Mouse (Mus musculus) Patski (cell line): ENCODE measurements around the gene Dpy19l1. TPM values are rescaled to one million over a fixed set of nuclear protein-coding genes. Genes with fewer than 3 reads are reported as not detected.

Source experiments
- ATAC-seq: fragments of 100-300 bp; one replicate; pipeline ENCODE4 v1.8.0; 2021
- CTCF ChIA-PET: fragments of 350-600 bp; sonication (Branson Sonifier 250); formaldehyde crosslinking; loops from one replicate; lab custom pipeline; 2022; ENCODE audit warnings: inconsistent platforms; lab: Charles Lee
- POLR2A ChIA-PET: fragments of 350-600 bp; sonication (Branson Sonifier 250); formaldehyde crosslinking; loops from one replicate; lab custom pipeline; 2022; ENCODE audit warnings: antibody characterized with exemption, inconsistent platforms; lab: Charles Lee
- DNase-seq: peaks from one replicate; pipeline ENCODE4 v3.0.0-alpha.2; 2011; ENCODE audit warnings: low read depth, low spot score
- H3K27me3 ChIP-seq: fragments of 371-371 bp; one replicate; pipeline ENCODE4 v1.5.1; 2021
- CTCF ChIP-seq: fragments of 100-300 bp; IDR thresholded peaks from one replicate; pipeline ENCODE4 v1.5.1; 2021
- in situ Hi-C: fragments of 300-500 bp; cut with MboI; formaldehyde crosslinking; loops from 3 replicates; pipeline ENCODE4 v1.11.1; 2018; ENCODE audit warnings: low pct_unique_long_range_greater_than_20kb, mixed read lengths
- polyA plus RNA-seq: library from polyadenylated mRNA; unstranded; gene quantifications from one replicate; pipeline ENCODE4 v1.2.3, GENCODE M21; 2021

The Dpy19l1 gene
- polyA plus RNA-seq: 25.4 TPM

DNA sequence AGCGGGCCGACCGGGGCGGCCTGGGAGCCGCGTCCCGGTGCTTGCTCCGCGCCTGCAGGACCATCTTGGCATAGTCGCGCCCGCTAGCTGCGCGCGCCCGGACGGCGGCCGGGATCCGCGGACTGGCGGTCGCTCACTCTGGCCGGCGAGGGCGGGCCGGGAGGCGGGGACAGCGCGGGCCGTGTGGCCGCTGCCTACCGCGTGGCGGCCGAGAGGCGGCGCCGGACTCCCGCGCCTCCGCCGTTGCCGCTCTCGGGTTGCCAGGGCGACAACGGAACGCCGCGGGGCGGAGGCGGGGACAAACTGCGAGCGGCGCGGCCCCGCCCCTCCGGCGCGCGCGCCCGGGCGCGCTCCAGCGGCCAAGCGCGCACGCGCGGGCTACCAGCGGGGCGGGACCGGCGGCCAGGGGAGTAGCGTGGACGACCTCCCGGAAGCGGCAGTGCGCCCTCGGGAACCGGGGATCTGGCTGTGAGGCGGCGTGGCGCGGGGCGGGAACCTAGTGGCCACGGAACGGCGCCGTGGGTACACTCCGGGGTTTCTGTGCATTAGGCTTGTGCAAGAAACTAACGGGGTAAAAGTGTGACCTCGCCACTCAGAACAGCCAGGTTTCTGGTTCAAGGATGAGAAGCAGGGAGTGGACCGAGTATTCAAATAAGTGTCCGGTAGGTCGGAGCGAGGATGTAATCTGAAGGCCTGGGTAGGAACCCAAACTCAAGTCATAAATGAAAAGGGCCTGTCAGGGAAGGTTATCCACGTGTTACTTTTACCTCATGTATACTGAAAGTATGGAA, at the start of gene Dpy19l1:
Gene Dpy19l1, minus strand, starts transcription at position 74 of the 791 bp plus-strand sequence.
- no peaks in the 10 kb centered on the region for H3K27me3 ChIP-seq
- CTCF ChIA-PET: interaction anchor here (0.7 to 3.4 kb wide), 3 partner anchors 10 to 386 kb away, joined by 3 to 11 read pairs (median 4); no protein-coding TSS in a partner anchor
- peak; percentile 72 for TF ChIP-seq CTCF
- POLR2A ChIA-PET: interaction anchor here (1.2 kb wide), 1 partner anchor 14 kb away, joined by 3 read pairs; no protein-coding TSS in a partner anchor
- peak; percentile 98 for ATAC-seq
- in situ Hi-C loops: loop anchor here (25.0 kb wide), 2 partner anchors 816 to 1241 kb away; no protein-coding TSS in a partner anchor
- no peak for DNase-seq

DNA sequence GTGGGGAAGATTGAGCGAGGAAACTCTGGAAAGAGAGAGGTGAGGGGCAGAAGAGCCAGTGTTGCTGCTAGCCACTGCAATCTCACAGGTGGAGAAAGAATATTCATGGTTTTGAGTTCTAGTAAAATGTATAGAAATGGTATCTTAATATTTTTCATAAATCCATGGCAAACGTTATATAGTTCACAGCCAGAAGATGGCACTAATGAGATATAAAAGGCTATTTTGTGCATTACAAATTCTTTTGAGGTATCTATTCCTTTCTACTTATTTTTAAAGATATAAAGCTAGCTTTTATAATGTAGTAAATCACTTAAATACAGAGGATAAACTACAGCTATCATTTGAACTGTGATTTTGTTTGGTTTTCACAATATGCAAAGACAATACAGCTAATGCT, 35.2 kb upstream of the Dpy19l1 start:
- peak; percentile 41 for TF ChIP-seq CTCF
- ChIA-PET CTCF (no interaction called here), POLR2A (no interaction called here)
- DNase-seq (no peak), ATAC-seq (no peak)
- in situ Hi-C loops: loop anchor here (25.0 kb wide), 1 partner anchor 499 kb away; no protein-coding TSS in a partner anchor
- peaks cover 22% of the 10 kb centered on the region for H3K27me3 ChIP-seq

DNA sequence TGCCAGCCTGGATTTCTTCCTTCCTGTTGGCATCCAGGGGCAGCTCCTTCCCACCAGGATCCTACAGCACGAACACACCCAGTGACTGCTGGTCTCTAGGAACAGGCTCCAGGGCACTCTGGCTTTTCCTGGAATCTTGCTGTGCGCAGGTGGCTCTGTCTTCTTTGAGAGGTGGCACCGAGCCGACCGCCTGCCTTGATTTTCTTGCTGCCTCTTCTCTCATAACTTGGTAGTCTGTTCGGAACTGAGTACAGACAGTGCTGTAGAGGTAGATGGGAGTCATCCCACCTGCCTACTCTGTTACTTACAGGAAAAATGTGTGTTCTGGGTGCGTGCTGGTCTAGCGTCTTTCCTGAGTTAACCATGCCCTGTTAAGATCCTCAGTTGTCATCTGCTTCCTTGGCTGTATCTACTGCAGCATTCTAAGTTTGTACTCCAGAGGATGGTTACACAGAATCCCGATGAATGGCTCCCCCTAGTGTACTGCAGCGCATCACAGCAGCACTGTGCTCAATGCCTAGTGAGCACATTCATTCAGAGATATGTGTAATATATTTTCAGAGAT, 13.7 kb upstream of the Dpy19l1 start:
- POLR2A ChIA-PET: no interaction called here
- ATAC-seq: peak; percentile 79

DNA sequence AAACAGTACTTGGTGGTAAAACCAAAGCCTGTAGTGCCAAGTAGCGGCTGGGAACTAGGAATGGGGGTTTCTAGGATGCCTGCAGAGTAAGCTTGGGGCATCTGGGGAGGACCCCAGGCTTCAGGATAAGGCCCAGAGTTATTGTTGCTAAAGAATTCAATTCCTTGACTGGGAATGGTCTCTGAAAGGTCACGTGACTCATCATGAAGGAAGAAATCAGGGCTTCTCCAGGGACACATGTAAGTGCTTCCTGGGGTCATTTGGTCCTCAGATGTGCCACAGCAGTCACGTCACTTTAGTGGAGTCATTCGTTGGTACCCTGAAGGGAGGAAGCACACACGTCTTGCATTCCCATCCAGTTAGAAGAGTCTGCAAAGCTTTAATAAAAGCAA, 11.1 kb upstream of the Dpy19l1 start:
- ATAC-seq: no peak
- no peaks in the 10 kb centered on the region for H3K27me3 ChIP-seq
- in situ Hi-C loops: loop anchor here (10.0 to 25.0 kb wide), 4 partner anchors 827 to 1252 kb away; no protein-coding TSS in a partner anchor
- no peak for TF ChIP-seq CTCF
- ChIA-PET CTCF (interaction anchor here (1.3 kb wide), 1 partner anchor 14 kb away, joined by 3 read pairs; no protein-coding TSS in a partner anchor), POLR2A (no interaction called here)
- no peak for DNase-seq

More for the DNA sequence above, 13.7 kb upstream of the Dpy19l1 start:
- DNase-seq: no peak
- in situ Hi-C loops: loop anchor here (10.0 to 25.0 kb wide), 4 partner anchors 829 to 1254 kb away; no protein-coding TSS in a partner anchor
- peak; percentile 94 for TF ChIP-seq CTCF
- H3K27me3 ChIP-seq: peaks cover 14% of the 10 kb centered on the region
- CTCF ChIA-PET: interaction anchor here (0.7 to 1.1 kb wide), 5 partner anchors 19 to 1053 kb away, joined by 3 to 7 read pairs (median 4); no protein-coding TSS in a partner anchor

DNA sequence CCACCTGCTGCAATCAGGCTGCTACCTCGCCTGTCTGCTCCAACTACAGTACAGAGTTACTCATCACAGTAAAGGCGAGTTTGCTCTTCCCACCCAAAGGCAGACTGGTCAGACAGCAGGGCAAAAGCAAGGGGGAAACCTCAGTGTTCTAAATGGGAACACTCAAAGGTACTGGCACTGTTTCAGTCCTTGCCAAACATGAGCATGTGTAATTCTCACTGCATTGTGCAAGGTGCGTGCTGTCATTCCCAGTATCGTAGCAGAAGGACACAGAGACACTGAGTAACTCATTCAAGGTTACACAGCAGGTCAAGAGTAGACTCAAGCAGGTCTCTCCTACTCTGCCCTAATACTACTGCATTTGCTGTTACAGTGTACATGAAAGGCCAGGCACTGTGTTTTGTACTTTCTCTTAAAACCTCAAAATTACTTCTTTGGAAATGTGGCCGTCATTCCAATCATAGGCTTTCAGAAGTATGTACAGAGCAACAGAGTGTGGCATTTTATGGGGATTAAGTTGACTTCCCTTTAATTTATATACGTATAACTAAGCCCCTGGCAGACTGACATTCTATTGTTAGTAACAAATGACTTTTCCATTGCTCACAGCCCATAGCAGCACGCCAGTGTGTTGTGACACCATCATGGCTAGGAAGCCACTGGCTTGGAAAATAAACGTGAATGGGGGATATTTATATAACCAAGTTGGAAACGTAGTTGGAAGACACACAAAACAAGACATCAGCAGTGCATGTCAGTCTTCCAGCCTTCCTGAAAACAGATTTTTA, 10.5 kb upstream of the Dpy19l1 start:
- DNase-seq (peak; percentile 68), ATAC-seq (peak; percentile 67)
- TF ChIP-seq CTCF: no peak
- in situ Hi-C loops: loop anchor here (10.0 to 25.0 kb wide), 4 partner anchors 826 to 1251 kb away; no protein-coding TSS in a partner anchor
- POLR2A ChIA-PET: no interaction called here
- CTCF ChIA-PET: interaction anchor here (1.0 kb wide), 1 partner anchor 10 kb away, joined by 3 read pairs; no protein-coding TSS in a partner anchor
- H3K27me3 ChIP-seq: no peaks in the 10 kb centered on the region

DNA sequence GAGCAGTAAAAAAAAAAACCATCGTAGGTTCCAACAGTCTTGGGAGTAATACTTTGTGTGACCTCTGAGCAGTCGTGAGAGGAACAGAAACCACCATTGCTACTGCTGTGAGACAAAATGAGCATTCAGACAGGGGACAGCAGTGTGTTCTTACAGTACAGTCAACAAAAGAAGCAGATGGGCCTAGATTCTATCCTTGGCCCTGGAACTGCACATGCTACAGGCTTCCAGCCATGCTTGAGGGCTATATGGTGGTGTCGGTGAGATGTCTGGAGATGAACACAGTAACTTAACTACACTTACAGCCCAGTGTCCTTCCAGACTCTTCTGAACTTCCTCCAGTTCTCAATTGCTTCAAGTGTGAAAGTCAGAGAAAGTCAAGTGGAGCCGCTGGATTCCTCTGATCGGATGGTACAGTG, 9.2 kb upstream of the Dpy19l1 start:
- CTCF ChIA-PET: interaction anchor here (1.0 kb wide), 2 partner anchors 8 to 931 kb away, joined by 3 read pairs; no protein-coding TSS in a partner anchor
- H3K27me3 ChIP-seq: no peaks in the 10 kb centered on the region
- POLR2A ChIA-PET: no interaction called here
- ATAC-seq (no peak), DNase-seq (no peak)
- no peak for TF ChIP-seq CTCF
- in situ Hi-C loops: loop anchor here (10.0 to 25.0 kb wide), 4 partner anchors 825 to 1250 kb away; no protein-coding TSS in a partner anchor

DNA sequence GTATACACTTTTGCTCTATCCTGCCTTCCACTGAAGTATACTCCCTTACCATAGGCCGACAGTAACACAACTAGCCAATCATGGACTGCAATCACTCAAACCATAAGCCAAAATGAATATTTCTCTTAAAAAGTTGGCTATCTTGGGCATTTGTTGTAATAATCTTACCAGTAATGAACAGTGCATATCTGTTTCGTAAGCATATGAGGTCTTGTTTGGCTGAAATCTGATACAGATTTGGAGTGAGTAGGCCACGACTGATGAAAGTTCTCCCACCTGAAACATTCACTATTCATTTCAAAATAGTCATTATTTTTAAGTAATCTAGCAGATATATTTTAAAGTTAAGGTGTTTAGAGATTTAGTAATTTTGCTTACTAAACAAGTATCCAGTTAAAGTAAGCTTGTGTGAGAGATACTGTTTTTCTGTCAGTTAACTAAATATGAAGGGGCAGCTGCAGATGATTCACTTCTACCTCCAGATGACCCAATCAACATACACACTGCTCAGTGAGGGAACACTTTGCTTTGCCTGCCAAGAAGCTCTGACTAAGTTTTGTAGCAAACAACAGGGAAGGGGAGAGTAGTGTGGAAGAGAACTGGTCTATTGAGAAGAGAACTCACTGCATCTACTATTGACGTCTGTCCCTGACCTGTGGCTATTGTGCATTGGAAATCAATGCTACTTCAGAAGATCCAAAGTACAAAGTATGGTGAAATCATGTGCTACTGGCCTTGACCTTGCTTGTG, 8.6 kb upstream of the Dpy19l1 start:
- in situ Hi-C loops: loop anchor here (10.0 to 25.0 kb wide), 4 partner anchors 824 to 1249 kb away; no protein-coding TSS in a partner anchor
- H3K27me3 ChIP-seq: no peaks in the 10 kb centered on the region
- ATAC-seq (no peak), DNase-seq (no peak)
- TF ChIP-seq CTCF: no peak
- CTCF ChIA-PET: interaction anchor here (1.0 kb wide), 1 partner anchor 931 kb away, joined by 3 read pairs; no protein-coding TSS in a partner anchor
- POLR2A ChIA-PET: no interaction called here

DNA sequence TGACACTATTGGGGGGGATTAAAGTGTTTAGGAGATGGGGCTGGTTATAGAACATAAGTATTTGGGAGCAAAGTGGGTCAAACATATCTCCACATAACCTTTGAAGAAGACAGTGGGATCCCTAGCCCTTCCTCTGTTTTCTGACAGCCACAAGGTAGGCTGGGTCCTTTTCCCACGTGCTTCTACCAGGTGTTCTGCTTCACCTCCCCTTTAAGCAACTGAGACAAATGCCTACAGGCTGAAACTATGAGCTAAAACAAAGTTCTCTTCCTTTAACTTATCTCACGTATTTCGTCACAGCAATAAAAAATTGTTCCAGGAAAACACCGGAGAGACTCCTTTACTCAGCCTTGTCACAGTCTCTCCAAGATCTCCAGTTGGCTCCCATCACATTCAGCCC, 5.9 kb upstream of the Dpy19l1 start:
- in situ Hi-C loops: loop anchor here (5.0 to 25.0 kb wide), 3 partner anchors 392 to 1247 kb away; no protein-coding TSS in a partner anchor
- no peak for TF ChIP-seq CTCF
- ATAC-seq: no peak
- ChIA-PET POLR2A (no interaction called here), CTCF (no interaction called here)
- DNase-seq: no peak
- H3K27me3 ChIP-seq: no peaks in the 10 kb centered on the region

DNA sequence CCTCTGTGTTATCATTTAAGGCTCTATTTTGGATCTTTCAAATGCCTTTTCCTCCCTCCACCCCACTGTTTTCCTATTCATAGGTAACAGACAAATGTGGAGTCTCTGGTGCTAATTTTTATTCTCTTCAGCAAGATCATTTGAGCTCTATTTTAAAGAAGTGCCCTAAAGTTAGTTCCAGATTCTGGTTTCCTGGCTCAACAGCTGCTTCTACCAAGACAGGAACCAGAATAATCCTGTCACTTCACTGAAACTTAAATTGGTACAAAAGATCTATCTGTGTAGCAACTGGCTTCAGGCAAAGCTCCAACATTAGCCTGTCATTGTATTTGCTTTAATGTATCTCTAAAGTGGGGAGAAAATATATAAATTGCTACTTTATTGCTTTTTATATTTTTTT, 3.6 kb upstream of the Dpy19l1 start:
- POLR2A ChIA-PET: no interaction called here

More for the DNA sequence above, 3.6 kb upstream of the Dpy19l1 start:
- no peaks in the 10 kb centered on the region for H3K27me3 ChIP-seq
- TF ChIP-seq CTCF: no peak
- CTCF ChIA-PET: no interaction called here
- in situ Hi-C loops: loop anchor here (5.0 to 25.0 kb wide), 3 partner anchors 389 to 1244 kb away; no protein-coding TSS in a partner anchor
- DNase-seq (no peak), ATAC-seq (no peak)
